Mouse (Mus musculus): ENCODE results near the gene Cux1. TPM values are rescaled to one million over a fixed set of nuclear protein-coding genes. Genes with fewer than 3 reads are reported as not detected.
"Not testable (repeated sequence)": the region's sequence is repeated elsewhere in the genome, so short reads cannot be mapped to it uniquely, and the experiment has no call there.

The Cux1 gene
- polyA plus RNA-seq, 1 experiment from 2014 or later = 68.9 TPM

DNA sequence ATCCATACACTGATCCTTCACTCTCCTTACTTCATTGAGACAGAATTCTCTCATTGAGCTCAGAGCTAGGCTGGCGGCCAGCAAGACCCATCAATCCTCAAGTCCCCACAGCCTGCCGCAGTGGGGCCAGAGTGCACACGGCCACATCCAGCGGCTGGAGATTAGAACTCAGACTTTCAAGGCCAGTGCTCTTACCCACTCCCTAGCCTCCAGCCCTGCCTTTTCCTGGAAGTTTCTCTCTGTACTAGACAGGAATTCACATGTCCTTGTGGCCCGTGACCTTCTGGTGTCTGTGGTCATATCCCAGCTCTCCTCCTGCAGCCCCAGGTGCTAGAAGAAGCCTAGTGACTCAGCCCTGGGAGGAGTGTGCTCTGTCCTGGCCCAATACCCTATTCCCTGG, 330.7 kb downstream of the Cux1 start:
- H3K27me3 ChIP-seq (replicated peaks) = peaks cover 92% of the 10 kb centered on the region
- WGBS = 55% methylated on average over 5 of the region's 5 CpGs
- H3K9ac ChIP-seq = no peak overlapping the region
- H3K4me3 ChIP-seq = no peak overlapping the region
- H3K9me3 ChIP-seq = no peaks in the 10 kb centered on the region
- no peaks in the 10 kb centered on the region for H3K36me3 ChIP-seq
- no peak overlapping the region for H3K4me2 ChIP-seq
- H3K27ac ChIP-seq (replicated peaks) = no peak overlapping the region
- peaks cover 7% of the 10 kb centered on the region for H3K4me1 ChIP-seq
- ATAC-seq (ENCODE audit: extremely low read depth, insufficient number of reproducible peaks, low FRiP score, low TSS enrichment) = no peak

DNA sequence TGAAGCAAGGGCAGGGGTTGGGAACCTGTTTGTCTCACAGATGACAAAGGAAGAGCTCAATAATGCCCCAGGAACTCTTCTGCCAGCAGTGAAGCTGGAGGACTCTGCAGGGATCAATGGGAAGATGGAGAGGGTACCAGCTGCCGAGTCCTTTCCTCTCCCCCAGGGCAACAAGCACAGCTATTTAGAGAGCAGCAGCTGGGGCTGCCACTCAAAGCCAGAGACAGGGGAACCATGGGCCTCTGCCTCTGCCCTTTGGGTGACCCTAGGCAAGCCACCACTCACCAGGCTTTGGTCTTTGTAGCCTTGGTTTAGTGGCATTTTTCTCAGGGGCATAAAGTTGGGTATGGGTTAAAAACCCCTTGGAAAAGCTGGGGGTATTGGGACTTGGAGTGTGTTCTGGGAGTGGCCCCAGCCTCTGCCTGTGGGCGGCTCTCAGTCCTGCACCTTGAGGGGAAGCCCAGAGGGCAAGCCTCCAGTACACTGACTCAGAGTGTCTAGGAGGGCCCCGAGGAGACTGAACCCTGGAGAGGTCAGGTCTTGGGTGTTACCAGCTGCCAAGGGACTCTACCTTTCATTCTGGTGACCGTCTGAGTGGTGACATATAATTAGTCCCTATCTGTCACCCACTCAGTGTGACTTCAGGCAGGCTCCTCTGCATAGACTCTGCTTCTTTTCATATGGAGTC, 336.8 kb downstream of the Cux1 start:
- H3K4me2 ChIP-seq = no peak overlapping the region
- peaks cover 4% of the 10 kb centered on the region; the same call in 1 of the 2 replicates for H3K4me1 ChIP-seq
- H3K9ac ChIP-seq = no peak overlapping the region
- 47% methylated on average over 4 of the region's 4 CpGs for WGBS
- no peak overlapping the region for H3K4me3 ChIP-seq
- no peaks in the 10 kb centered on the region for H3K9me3 ChIP-seq
- no peak for ATAC-seq (ENCODE audit: extremely low read depth, insufficient number of reproducible peaks, low FRiP score, low TSS enrichment)
- no peaks in the 10 kb centered on the region for H3K36me3 ChIP-seq
- H3K27me3 ChIP-seq (replicated peaks) = peaks cover 52% of the 10 kb centered on the region
- H3K27ac ChIP-seq (replicated peaks) = no peak overlapping the region

DNA sequence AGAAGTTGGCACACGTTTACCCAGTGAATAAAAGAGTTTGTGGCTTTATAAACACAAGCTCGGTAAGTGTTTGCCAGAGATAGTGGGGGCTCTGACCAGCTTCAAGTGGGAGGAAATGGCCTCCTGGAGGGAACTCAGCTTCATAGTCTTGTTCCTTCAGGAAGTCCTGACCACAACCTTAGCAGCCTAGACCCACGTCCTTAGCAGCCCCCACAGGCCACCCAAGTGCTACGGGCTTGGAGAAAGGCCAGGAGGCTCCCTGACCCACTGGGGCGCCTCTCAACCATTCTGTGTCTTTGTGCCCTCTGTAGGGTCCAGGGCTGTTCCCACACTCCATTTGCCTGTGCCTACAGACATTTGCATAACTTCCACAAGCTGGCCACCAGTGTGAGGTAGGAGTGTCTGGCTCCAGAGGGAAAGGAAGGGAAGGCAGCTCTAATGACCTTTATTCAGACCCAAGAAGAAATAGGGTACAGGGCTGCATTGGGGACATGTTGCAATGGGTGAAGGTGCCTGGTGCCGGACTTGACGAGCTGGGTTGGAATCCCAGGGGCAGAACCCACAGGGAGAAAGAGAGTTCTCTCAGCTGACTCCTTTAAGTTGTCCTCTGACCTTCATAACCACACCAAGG, 340.9 kb downstream of the Cux1 start:
- Histone ChIP-seq H3K4me2 (no peak overlapping the region), H3K9me3 (peaks cover 3% of the 10 kb centered on the region; the same call in 1 of the 2 replicates), H3K27me3 (replicated peaks) (peaks cover 12% of the 10 kb centered on the region), H3K9ac (no peak overlapping the region), H3K4me1 (0 out of 2 replicates have a peak, but pooled peaks cover 4% of the 10 kb centered on the region), H3K4me3 (no peak overlapping the region), H3K27ac (replicated peaks) (no peak overlapping the region), H3K36me3 (peaks cover 4% of the 10 kb centered on the region; the same call in 1 of the 2 replicates)
- 64% methylated on average over 7 of the region's 7 CpGs for WGBS
- no peak for ATAC-seq (ENCODE audit: extremely low read depth, insufficient number of reproducible peaks, low FRiP score, low TSS enrichment)

DNA sequence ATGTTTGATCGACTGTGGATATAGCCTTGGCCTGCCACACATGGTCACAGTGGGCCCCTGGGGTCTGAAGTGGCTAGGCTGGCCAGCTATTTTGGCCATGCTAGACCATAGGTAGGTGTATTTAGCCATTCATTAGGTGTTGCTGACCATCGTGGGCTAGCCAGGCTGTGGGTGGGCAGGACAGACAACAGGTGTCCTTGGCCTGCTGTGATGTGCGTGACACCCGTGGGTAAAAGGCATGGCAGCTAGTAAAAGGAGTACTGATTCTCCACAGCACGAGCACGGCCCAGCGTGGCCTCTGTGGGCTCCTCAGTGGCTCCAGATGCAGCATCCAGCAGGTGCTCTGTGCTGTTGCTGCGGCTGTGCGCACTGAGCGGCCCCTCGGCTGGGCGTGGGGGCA, 348.7 kb downstream of the Cux1 start:
- H3K4me1 ChIP-seq = no peaks in the 10 kb centered on the region
- peaks cover 11% of the 10 kb centered on the region for H3K9me3 ChIP-seq
- no peak for ATAC-seq (ENCODE audit: extremely low read depth, insufficient number of reproducible peaks, low FRiP score, low TSS enrichment)
- no peak overlapping the region for H3K4me2 ChIP-seq
- H3K27ac ChIP-seq (replicated peaks) = no peak overlapping the region
- no peak overlapping the region for H3K9ac ChIP-seq
- no peak overlapping the region for H3K4me3 ChIP-seq
- peaks cover 7% of the 10 kb centered on the region for H3K27me3 ChIP-seq (replicated peaks)
- 72% methylated on average over 12 of the region's 12 CpGs for WGBS
- H3K36me3 ChIP-seq = no peaks in the 10 kb centered on the region

DNA sequence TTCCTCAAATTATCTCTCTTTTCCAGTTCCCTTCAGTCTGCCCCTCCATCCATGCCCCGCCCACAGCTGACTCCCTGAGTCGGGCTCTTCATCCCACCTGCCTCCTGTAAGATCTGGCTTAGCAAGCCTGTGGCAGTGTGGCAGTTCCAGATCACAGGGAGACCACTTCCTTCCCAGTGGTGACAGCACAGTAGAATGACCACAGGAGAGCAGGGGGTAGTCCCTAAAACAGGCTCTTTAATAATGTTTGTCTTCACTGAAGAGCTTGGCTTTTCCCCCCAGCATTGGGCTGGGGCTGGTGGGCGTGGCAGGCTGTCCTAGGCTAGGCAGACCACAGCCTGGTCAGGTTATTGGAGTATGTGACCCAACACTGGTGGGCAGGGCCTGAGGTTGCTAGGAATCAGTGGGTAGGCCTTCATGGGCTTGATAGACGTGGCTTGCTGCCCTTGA, 349.3 kb downstream of the Cux1 start:
- no peaks in the 10 kb centered on the region for H3K36me3 ChIP-seq
- 53% methylated on average over 4 of the region's 4 CpGs for WGBS
- H3K9me3 ChIP-seq = peaks cover 8% of the 10 kb centered on the region; the same call in 1 of the 2 replicates
- H3K4me3 ChIP-seq = no peak overlapping the region
- H3K27me3 ChIP-seq (replicated peaks) = peaks cover 7% of the 10 kb centered on the region
- no peak for ATAC-seq (ENCODE audit: extremely low read depth, insufficient number of reproducible peaks, low FRiP score, low TSS enrichment)
- no peak overlapping the region for H3K27ac ChIP-seq (replicated peaks)
- no peak overlapping the region for H3K9ac ChIP-seq
- no peaks in the 10 kb centered on the region for H3K4me1 ChIP-seq
- H3K4me2 ChIP-seq = no peak overlapping the region

DNA sequence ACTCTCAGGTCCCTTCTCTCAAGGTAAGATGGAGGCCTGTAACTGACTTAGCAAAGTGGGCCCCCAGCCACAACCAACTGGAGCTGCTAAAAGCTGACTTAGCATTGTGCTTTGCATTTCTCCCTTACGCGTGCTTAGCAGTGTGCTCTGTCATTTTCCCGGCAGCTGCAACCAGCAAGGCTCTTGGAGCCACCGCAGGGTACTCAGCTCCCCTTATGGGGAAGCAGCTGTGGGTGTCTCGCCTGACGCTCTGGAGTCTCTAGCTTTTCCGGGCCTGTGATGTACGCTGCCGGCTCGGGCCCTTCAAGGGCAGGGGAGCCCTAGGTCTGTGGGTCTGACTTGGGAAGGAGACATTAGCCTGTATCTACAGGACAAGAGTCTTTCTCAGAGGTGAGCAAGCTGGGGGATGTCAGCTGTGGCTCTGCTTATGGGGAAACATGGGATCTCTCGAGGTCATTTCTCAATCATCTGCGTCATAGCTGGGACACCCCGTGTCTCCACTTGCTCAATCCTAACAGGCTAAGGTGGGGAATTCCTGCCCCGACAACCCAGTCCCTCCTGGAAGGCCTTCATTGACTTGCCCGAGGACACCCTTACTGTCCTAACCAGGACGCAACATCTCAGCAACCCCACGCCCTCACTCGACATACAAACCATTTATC, 350.2 kb downstream of the Cux1 start:
- peaks cover 8% of the 10 kb centered on the region; the same call in 1 of the 2 replicates for H3K9me3 ChIP-seq
- no peak overlapping the region for H3K4me2 ChIP-seq
- H3K36me3 ChIP-seq = no peaks in the 10 kb centered on the region
- 72% methylated on average over 18 of the region's 18 CpGs for WGBS
- H3K27ac ChIP-seq (replicated peaks) = no peak overlapping the region
- H3K9ac ChIP-seq = no peak overlapping the region
- no peak for ATAC-seq (ENCODE audit: extremely low read depth, insufficient number of reproducible peaks, low FRiP score, low TSS enrichment)
- no peaks in the 10 kb centered on the region for H3K4me1 ChIP-seq
- H3K27me3 ChIP-seq (replicated peaks) = peaks cover 7% of the 10 kb centered on the region
- H3K4me3 ChIP-seq = no peak overlapping the region

DNA sequence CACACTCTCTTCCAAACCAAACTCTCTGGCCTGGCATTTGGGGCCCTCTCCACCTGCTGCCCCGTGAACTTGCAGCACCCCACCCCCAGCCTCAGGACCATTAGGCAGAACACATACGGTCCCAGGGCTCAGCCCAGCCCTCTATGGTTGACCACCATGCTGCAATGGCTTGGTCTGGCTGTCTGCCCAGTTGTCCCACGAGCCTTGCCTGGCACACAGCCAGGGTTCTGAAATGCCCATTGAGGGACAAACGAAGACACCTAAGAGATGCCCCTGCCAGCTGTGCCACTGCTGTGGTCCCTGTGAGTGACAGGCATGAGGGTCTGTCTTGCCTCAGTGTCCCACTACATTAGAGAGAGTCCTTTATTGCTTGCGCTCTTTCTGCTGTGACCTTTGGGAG, 351.3 kb downstream of the Cux1 start:
- Histone ChIP-seq H3K4me1 (no peaks in the 10 kb centered on the region), H3K9me3 (peaks cover 8% of the 10 kb centered on the region; the same call in 1 of the 2 replicates), H3K9ac (no peak overlapping the region), H3K36me3 (no peaks in the 10 kb centered on the region), H3K27me3 (replicated peaks) (peaks cover 7% of the 10 kb centered on the region), H3K4me2 (no peak overlapping the region), H3K27ac (replicated peaks) (no peak overlapping the region), H3K4me3 (no peak overlapping the region)
- WGBS = 61% methylated on average over 5 of the region's 5 CpGs
- ATAC-seq (ENCODE audit: extremely low read depth, insufficient number of reproducible peaks, low FRiP score, low TSS enrichment) = no peak

DNA sequence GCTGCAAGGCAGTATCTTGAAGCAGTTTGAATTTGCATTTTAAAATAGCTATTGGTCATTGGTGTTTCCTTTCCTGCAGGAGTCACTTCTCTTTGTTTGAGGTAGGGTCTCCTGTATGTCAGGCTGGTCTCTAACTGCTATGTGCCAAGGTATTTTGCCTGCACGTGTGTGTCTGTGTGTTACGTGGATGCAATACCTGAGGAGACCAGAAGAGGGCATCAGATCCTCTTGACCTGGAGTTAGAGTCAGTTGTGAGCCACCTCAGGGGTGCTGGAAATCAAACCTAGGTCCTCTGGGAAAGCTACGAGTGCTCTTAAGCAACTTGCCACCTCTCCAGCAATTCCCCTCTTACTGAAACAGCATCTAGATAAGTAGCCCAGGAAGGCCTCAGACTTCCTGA, 352.1 kb downstream of the Cux1 start:
- ATAC-seq (ENCODE audit: extremely low read depth, insufficient number of reproducible peaks, low FRiP score, low TSS enrichment) = no peak
- WGBS = 83% methylated on average over 3 of the region's 3 CpGs
- no peak overlapping the region for H3K4me2 ChIP-seq

DNA sequence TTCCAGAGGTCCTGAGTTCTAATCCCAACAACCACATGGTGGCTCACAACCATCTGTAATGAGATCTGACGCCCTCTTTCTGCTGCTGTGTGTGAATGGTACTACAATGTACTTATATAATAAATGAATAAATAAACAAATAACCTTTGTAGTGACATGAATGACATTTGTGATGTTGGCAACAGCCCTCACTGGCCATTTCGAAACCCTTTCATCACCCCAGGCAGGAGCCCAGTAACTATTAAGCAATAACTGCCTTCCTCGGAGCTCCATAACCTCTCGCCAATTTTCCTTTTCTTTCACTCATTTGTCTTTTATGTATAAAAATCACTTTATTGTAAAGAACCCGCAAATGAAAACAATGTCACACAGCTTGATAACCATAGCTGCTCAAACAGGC, 353.6 kb downstream of the Cux1 start:
- H3K9ac ChIP-seq = no peak overlapping the region
- 74% methylated on average over 5 of the region's 5 CpGs for WGBS
- no peak for ATAC-seq (ENCODE audit: extremely low read depth, insufficient number of reproducible peaks, low FRiP score, low TSS enrichment)
- no peaks in the 10 kb centered on the region for H3K36me3 ChIP-seq
- H3K4me3 ChIP-seq = no peak overlapping the region
- no peak overlapping the region for H3K4me2 ChIP-seq
- no peaks in the 10 kb centered on the region for H3K4me1 ChIP-seq
- peaks cover 8% of the 10 kb centered on the region; the same call in 1 of the 2 replicates for H3K9me3 ChIP-seq
- peaks cover 6% of the 10 kb centered on the region for H3K27me3 ChIP-seq (replicated peaks)
- no peak overlapping the region for H3K27ac ChIP-seq (replicated peaks)

More for the DNA sequence above, 352.1 kb downstream of the Cux1 start:
- Histone ChIP-seq H3K36me3 (no peaks in the 10 kb centered on the region), H3K9ac (no peak overlapping the region), H3K4me1 (no peaks in the 10 kb centered on the region), H3K27ac (replicated peaks) (no peak overlapping the region), H3K27me3 (replicated peaks) (peaks cover 7% of the 10 kb centered on the region), H3K9me3 (peaks cover 8% of the 10 kb centered on the region; the same call in 1 of the 2 replicates), H3K4me3 (no peak overlapping the region)

DNA sequence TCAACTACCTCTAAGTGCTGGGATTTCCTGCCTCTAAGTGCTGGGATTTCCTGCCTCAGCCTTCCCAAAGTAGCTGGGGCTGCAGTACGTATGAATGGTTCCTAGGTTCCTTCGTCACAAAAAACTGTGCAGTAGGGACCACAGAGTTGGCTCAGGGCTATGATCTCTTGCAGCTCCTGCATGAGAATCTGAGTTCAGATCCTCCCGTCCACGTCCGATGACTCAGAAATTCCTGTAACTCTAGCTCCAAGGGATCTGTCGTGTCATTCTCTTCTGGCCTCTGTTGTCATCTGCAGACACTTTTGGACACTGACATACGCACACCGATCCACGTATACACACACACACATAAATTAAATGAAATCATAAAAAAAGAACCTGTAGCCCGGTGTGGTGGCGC, 354.6 kb downstream of the Cux1 start:
- H3K4me1 ChIP-seq = no peaks in the 10 kb centered on the region
- no peak overlapping the region for H3K4me3 ChIP-seq
- peaks cover 8% of the 10 kb centered on the region; the same call in 1 of the 2 replicates for H3K9me3 ChIP-seq
- no peaks in the 10 kb centered on the region for H3K27me3 ChIP-seq (replicated peaks)
- no peak for ATAC-seq (ENCODE audit: extremely low read depth, insufficient number of reproducible peaks, low FRiP score, low TSS enrichment)
- no peak overlapping the region for H3K9ac ChIP-seq
- H3K27ac ChIP-seq (replicated peaks) = no peak overlapping the region
- 83% methylated on average over 11 of the region's 11 CpGs for WGBS
- no peaks in the 10 kb centered on the region for H3K36me3 ChIP-seq
- H3K4me2 ChIP-seq = no peak overlapping the region

DNA sequence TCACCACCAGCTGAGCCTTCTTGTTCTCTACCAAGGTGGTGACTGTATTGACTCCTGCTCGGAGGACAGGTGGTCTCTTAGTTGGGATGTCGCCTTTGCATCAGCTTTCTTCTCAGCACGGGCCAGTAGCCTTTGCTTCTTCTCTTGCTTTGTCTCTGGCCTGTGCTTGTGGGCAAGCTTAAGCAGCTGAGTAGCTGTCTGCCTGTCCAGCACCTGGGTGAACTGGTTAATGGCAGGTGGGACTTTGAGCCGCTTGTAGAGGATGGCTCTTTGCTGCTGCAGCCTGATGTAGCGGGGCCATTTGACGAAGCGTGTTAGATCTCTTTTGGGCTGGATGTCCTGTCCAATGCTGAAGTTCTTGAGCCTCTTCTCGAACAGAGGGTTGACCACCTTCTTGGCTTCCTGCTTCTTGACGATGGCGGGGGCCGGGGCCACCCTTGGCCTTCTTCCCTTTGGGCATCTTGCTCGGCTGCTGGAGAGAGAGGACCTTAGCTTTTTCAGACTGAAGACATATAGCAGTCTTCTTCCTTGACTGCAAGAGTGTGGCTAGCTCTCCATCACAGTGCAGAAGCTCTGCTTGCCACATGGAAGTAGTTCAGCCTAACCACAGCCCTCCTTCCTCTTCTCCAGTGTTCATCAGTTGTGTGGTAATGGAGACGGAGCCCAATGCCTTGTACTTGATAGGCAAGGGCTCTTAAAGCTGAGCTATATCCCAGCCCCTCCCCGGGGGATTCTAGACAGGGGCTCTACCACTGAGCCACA, 355.8 kb downstream of the Cux1 start:
- not testable (repeated sequence) for H3K9ac ChIP-seq; H3K4me3 ChIP-seq; H3K4me2 ChIP-seq; ATAC-seq (ENCODE audit: extremely low read depth, insufficient number of reproducible peaks, low FRiP score, low TSS enrichment); H3K4me1 ChIP-seq; H3K27me3 ChIP-seq (replicated peaks); H3K9me3 ChIP-seq; H3K27ac ChIP-seq (replicated peaks); H3K36me3 ChIP-seq
- 79% methylated on average over 14 of the region's 14 CpGs for WGBS
